ENCODE assay signal across 10 mouse cellular contexts in the genomic region with DNA sequence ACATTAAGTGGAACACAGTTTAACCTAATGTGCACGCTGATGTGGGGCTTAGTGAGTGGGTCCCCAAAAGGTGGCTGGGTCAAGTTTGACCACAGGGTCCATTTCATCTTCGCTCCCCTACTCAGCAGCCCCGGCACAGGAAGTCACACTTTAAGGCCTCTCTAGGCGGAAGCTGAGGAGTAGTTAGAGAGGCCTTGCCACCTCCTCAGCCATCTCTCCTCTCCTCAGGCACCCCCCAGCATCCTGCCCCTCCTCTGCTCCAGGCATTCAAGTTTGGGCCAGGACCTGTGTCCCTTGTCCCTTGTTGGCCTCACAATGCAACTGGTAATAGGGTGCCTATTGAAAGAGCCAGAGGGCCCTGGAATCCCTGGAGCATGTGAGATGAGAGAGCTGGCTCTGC. TPM values are rescaled to one million over a fixed set of nuclear protein-coding genes. Genes with fewer than 3 reads are reported as not detected.
DNase-seq lines count a peak whose midpoint lies in the region; ATAC-seq and TF ChIP-seq lines count a peak whose summit lies in the region.
"Had no signal": no experiment of that assay in that cellular context is flagged by ENCODE, and none has a peak within 500 bp of the region (broad histone marks: within the 10 kb centered on the region; RNA-seq: fewer than 3 reads in every experiment).

No protein-coding gene starts in this region.

- H3K9ac ChIP-seq in lung, postnatal 0 days (replicated peaks; ENCODE audit: low read depth): no peak overlapping the region
- 0 out of 2 replicates have a peak overlapping the region, but pooled peaks have one; percentile 9 for H3K9ac ChIP-seq in limb, embryonic 13.5 days

- peaks cover 17% of the 10 kb centered on the region; the same call in 1 of the 2 replicates for H3K36me3 ChIP-seq in lung, postnatal 0 days (ENCODE audit: insufficient read depth, low read length)
- peaks cover 17% of the 10 kb centered on the region for H3K36me3 ChIP-seq in limb, embryonic 13.5 days

- H3K27me3 ChIP-seq in lung, postnatal 0 days (replicated peaks; ENCODE audit: insufficient read depth, low read length): no peaks in the 10 kb centered on the region
- no peaks in the 10 kb centered on the region for H3K27me3 ChIP-seq in limb, embryonic 13.5 days

- no peaks in the 10 kb centered on the region for H3K9me3 ChIP-seq in lung, postnatal 0 days (ENCODE audit: low read length)
- no peaks in the 10 kb centered on the region for H3K9me3 ChIP-seq in limb, embryonic 13.5 days

- no peak for TF ChIP-seq CTCF in lung, postnatal 0 days (IDR thresholded peaks at IDR 0.05)

- TF ChIP-seq EP300 in lung, postnatal 0 days (IDR thresholded peaks at IDR 0.05): no peak

- peak overlapping the region; percentile 69 for H3K27ac ChIP-seq in lung, postnatal 0 days (ENCODE audit: low read length)
- H3K27ac ChIP-seq in limb, embryonic 13.5 days: 0 out of 2 replicates have a peak overlapping the region, but pooled peaks have one; percentile 69

- no peak for ATAC-seq in lung, postnatal 0 days
- no peak for ATAC-seq in limb, embryonic 13.5 days (ENCODE audit: low FRiP score, low read depth)
- ATAC-seq in frontal cortex, adult (ENCODE audit: low TSS enrichment): no peak

- peaks cover 49% of the 10 kb centered on the region for H3K4me1 ChIP-seq in lung, postnatal 0 days (ENCODE audit: insufficient read depth, low read depth, low read length)
- peaks cover 67% of the 10 kb centered on the region for H3K4me1 ChIP-seq in limb, embryonic 13.5 days

- peak overlapping the region; percentile 46; the same call in 1 of the 2 replicates for H3K4me2 ChIP-seq in lung, postnatal 0 days (replicated peaks; ENCODE audit: low read depth, low read length)
- H3K4me2 ChIP-seq in limb, embryonic 13.5 days (replicated peaks): peak overlapping the region; percentile 51; the same call in 1 of the 2 replicates

- H3K4me3 ChIP-seq in lung, postnatal 0 days (ENCODE audit: low read depth, low read length): no peak overlapping the region
- no peak overlapping the region for H3K4me3 ChIP-seq in limb, embryonic 13.5 days

- WGBS in lung, postnatal 0 days: 41% methylated on average over 4 of the region's 4 CpGs
- WGBS in limb, embryonic 13.5 days: 68% methylated on average over 4 of the region's 4 CpGs

- peak; percentile 94 for DNase-seq in heart, adult 11 months
- DNase-seq in heart, postnatal 36 days: no peak
- DNase-seq in lung, postnatal 0 days (ENCODE audit: low spot score): no peak
- no peak for DNase-seq in lung, postnatal 10 days
- peak; percentile 64 to 69 for DNase-seq in thymus, postnatal 10 days (ENCODE audit: low spot score in 2 of 2)
- no peak for DNase-seq in frontal cortex, postnatal 25 days (ENCODE audit: low spot score in 2 of 2)
- DNase-seq: cerebellum, adult 2 months; lung, postnatal 36 days had no signal

- intact Hi-C loops in heart, postnatal 36 days (cut with DNase I): loop anchor here (1.0 to 10.0 kb wide), 2 partner anchors 40 to 439 kb away; partner anchors contain the start of genes Lag3 and Ltbr

RNA-seq across cellular contexts. Expression of gene Tnfrsf1a, which starts 4.5 kb away (rescaled TPM):
- total RNA-seq in heart, postnatal 36 days (2021): 10 to 100 TPM; 59.6 to 63.7 TPM
- 107 and 108 TPM in 2 replicates for polyA plus RNA-seq in lung, postnatal 0 days (2015; fragmentation: Nextera tagmentation; extraction: Ambion mirVana)
- 68.7 and 71.4 TPM in 2 replicates for polyA plus RNA-seq in limb, embryonic 13.5 days (2015; fragmentation: Nextera tagmentation; extraction: Ambion mirVana)

RNA-seq across cellular contexts. Expression of gene Plekhg6, which starts 26.9 kb away (rescaled TPM):
- not detected for total RNA-seq in heart, postnatal 36 days (2021)
- 0.50 and 0.82 TPM in 2 replicates for polyA plus RNA-seq in lung, postnatal 0 days (2015; fragmentation: Nextera tagmentation; extraction: Ambion mirVana)
- polyA plus RNA-seq in limb, embryonic 13.5 days (2015; fragmentation: Nextera tagmentation; extraction: Ambion mirVana): 0.67 and 0.86 TPM in 2 replicates

RNA-seq across cellular contexts. Expression of gene Scnn1a, which starts 33.2 kb away (rescaled TPM):
- 1 to 10 TPM in 1 of 2 experiments, under 1 TPM in 1; 0.46 to 1.1 TPM for total RNA-seq in heart, postnatal 36 days (2021)
- 106 and 123 TPM in 2 replicates for polyA plus RNA-seq in lung, postnatal 0 days (2015; fragmentation: Nextera tagmentation; extraction: Ambion mirVana)
- polyA plus RNA-seq in limb, embryonic 13.5 days (2015; fragmentation: Nextera tagmentation; extraction: Ambion mirVana): 1.1 and 1.4 TPM in 2 replicates

RNA-seq across cellular contexts. Expression of gene Ltbr, which starts 40.0 kb away (rescaled TPM):
- total RNA-seq in heart, postnatal 36 days (2021): 10 to 100 TPM; 28.8 to 31.3 TPM
- 96.7 and 100 TPM in 2 replicates for polyA plus RNA-seq in lung, postnatal 0 days (2015; fragmentation: Nextera tagmentation; extraction: Ambion mirVana)
- 45.1 and 46.2 TPM in 2 replicates for polyA plus RNA-seq in limb, embryonic 13.5 days (2015; fragmentation: Nextera tagmentation; extraction: Ambion mirVana)

Comparison
In these comparisons a context has a peak if more than half of its experiments do, and no peak if none do; other contexts are left out.
1. DNase-seq: peak in heart, adult 11 months (single experiment) and thymus, postnatal 10 days (2 of 2); none in heart, postnatal 36 days (0 of 2), lung, postnatal 0 days (single experiment), lung, postnatal 10 days (single experiment) and frontal cortex, postnatal 25 days (0 of 2).
2. RNA of gene Scnn1a, which starts 33.2 kb away (polyA plus RNA-seq): 106 to 123 TPM in lung, postnatal 0 days; 1.1 to 1.4 TPM in limb, embryonic 13.5 days; every median in the first group is over 10 times any median in the second.